Mouse (Mus musculus) left cerebral cortex, adult 11 months (tissue): ENCODE measurements around the gene Snd1.

Experiments used
- DNase-seq: peaks from one replicate; pipeline ENCODE4 v3.0.0; 2022; ENCODE audit warnings: low spot score

The Snd1 gene

DNA sequence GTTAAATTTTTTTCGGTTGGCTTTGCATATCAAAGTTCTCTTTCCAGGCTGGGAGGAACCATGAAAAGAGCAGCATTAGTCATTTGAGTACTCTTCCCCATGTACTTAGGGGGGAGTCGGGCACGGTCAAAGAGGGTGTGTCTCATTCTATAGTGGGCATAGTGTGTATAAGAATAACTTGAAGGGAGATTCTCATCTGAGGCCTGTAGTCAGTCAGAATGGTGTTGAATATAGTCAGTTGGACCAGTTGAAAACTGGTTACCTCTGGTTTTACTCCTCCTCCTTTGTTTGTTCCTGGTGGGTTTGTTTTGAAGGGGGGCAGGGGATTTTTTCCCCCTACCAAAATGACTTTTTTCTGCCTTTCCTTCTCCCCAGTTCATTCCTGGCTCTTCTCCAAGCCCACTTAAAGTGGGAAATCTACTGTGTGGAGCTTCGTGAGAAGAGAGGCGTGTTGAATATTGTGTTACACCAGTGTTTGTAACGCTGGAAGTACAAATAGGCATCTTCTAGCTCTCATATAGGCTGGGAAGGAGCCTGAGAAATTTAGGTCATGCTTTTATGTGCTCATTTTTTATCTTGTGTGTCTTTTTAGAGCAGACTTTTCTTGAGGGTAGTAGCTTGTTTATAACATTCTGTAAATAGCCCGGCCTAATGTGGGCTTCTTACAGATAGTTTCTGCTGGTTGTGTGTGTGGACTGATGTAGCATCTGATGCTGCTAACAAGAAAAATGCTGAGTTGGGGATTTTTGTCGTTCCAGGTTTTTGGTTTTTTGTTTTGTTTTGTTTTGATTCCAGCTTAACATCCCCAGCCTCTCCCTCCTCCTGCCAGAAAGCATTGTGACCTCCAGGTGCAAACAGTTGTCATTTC is 231.4 kb downstream of the Snd1 start:
- DNase-seq = no peak

DNA sequence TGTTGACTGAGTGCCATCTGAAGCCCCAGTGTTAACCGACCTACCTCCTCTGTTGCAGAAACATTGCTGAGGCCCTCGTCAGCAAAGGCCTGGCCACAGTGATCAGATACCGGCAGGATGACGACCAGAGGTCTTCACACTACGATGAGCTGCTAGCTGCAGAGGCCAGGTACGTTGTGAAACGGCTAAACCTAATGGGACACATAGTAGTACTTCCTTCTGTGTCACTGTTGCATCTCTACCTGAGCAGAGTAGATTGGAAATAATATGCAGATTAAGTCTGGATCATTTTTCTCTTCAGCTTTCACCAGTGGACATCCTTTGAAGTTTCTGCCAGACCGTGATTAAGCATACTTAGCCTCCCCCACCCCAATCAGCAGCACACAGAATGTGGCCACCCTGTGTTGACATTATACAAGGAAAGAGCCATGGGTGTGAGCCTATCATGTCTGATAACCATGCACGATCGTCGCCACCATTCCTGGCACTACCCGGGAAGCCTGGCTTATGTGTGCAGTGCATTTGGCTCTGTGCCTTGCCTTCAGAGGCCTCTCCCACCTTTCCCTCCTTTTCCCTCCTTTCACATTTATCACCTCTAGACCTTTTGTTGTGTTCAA is 232.1 kb downstream of the Snd1 start:
- DNase-seq = no peak

DNA sequence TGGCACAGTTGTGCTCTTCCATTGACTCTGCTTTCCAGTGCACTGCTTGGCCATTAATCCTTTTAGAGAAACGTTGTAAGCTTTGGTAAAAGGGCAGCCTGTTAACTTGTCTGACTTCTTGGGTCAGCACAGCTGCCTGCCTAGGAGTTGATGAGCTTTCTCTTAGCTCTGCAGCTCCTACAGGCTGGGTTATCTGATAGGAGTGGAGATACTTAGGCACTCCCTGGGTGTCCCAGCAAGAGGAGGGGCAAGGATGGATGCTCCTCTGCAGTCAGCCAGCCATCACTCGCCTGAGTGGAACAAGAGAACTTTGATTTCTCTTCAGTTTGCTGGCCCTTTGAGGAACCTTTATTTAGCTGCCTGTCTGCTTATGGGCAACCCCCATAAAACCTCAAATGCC is 235.1 kb downstream of the Snd1 start:
- no peak for DNase-seq

DNA sequence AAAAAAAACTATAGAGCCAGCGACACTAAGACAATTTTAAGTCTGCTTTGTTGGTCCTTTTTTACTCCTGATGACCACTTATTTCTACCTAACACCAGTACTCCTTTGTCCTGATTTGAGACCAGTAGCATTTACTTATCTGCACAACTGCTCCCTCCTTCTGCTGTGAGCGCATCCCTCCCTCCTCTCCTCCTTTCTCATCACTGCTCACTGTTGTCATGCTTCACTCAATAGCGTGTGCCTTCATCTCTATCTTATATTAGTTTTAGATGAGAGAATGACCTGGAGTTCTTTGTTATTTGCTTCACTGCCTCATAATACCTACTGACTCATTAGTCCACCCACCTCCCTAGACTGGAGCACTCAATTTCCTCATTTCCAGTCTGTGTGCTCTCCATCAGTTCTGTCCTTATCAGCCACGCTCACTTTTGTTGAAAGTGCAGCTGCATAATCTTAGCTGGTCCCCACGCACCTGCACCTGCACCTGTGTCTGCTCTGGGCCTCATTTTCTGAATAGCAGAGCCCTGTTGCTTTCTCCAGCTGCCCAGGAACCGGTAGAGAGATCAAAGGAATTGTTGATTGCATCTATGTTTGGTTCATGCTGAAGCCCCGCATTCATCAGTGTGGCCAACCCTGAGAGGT is 242.4 kb downstream of the Snd1 start:
- no peak for DNase-seq

DNA sequence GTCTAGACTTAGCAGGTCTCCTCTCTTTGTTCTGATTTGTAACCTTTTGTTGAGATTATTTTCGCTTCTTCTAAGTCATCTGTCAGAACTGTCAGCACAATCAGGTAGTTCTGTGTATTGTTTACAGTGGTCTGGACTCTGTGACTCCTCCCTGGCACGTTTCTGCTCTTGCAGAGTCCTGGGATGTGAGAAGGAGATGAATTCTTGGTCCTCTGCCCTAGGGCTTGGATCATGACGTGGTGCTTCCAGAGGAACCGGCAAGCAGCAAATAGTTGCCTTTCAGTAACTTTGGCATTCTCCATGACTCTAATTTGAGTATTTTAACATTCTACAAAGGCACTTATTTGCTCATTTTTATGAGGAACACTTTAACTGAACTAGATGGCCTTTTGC is 242.9 kb downstream of the Snd1 start:
- no peak for DNase-seq

DNA sequence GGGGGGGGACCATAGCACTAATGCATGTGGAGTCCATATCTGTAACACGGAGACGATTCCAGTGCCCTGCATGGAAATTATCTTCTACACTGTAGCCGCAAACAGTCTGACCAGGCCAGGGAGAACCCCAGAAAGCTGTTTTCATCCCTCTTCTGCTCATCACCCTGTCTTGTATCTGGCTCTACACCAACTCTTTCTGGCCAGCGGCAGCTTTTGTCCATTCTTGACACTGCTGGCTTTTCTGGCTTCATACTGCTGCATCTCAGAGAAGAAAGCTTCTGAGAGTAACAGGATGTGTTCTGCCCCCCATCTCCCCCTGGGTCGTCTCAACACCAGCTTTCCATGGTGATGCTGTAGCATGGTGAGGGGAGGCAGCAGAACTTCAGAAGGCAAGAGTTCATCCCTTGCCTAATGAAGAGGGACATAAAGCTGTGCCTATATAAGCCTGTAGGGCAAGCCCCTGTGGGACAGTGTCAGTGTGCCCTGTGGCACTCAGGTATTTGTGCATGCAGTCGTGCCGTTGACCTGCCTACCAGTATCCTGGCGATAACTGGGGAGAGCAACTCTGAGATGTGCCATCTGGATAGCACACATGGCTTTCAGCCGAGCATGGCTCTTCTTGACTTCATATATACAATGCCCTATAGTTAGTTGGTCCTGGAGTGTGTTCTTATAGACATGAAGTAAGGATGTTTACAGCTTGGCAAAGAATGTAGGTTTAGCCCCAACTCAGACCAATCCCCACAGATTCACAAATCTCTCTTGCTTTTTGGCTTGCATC is 245.6 kb downstream of the Snd1 start:
- DNase-seq = no peak

DNA sequence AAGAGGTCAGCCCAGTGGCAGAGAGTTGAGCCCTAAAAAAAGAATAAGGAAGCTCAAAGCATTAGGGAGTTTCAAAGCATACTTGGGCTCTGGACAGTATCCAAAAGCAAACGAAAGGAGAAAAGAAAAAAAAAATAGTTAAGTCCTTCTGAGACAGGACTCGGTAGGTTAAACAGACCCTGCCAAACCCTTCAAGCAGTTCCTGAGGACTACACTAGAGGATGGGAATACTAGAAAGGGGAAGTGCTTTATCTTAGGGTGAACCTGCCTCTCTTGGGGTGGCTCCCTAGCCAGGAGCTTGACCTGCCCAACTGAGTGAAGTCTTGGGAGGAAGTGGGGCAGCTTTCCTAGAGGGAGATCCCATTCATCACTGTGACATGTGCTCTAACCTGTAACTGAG is 248.1 kb downstream of the Snd1 start:
- no peak for DNase-seq

DNA sequence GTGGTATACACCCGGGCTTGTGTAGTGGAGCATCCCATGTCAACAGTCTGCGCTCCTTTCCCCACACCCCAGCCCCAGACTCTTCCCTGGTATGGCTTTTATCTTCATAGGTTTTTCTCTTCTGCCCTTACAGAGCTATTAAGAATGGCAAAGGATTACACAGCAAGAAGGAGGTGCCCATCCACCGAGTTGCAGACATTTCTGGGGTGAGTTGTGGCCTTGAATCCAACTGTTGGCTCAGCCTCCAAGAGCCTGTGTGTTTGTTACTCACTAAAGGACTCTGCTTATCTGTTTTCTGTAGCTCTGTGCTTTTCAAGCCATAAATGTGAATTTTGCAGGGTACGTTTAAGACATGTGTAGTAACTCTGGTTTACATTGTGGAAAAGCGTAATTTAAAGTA is 249.8 kb downstream of the Snd1 start:
- no peak for DNase-seq

DNA sequence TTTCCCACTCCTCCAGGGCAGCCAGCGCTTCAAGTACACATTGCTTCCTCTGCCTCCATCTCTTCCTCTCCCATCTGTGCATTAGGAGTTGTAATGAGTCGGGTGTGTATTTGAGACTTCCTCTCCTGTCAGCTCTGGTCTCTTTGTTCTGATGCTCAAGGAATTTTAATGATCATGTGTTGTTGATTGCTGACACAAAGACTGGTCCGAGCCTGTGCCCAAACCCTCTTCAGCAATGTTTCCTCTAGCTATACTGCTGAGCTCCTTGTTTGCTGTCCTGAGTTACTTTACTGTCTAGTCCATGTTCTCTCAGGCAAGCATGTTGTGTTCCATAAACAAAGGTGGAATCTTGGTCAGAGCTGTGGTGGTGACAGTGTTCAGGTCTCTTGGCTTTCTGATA is 254.3 kb downstream of the Snd1 start:
- DNase-seq = no peak

DNA sequence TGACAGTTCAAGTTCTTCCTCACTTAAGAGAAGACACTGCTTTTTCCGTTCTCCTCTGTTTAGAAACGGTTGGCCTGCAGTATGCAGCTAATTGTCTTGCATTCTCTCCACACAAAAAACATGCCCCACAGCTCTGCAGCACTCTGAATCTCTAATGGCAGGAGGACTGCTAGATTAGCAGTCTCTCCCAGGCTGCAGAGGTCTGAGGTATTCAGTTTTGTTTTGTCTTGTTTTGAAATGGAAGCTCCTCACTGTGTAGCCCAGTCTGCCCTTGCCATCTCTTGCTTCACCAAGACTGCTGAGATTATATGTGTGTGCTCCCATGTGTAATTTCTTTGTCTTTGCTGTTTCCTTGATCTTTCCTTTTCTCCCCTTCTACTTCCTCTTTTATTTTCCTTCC is 254.7 kb downstream of the Snd1 start:
- no peak for DNase-seq

DNA sequence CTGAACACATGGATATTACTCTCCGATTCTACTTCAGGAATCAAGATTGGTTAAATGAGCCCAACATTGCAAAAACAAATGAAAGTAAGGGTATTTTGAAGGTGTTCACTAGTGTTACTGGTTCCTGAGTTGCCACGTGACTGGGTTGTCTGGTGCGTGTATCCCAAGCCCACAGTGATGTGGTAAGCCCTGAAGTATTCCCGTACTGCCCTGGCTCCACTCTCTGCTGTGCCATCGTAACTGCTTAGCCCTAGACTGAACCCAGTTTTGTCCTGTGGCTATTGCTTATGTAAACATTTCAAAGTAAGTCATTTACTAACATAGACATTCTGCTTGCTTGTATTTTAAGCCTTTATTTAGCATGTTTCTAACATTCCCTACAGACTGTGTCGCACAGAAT is 256.3 kb downstream of the Snd1 start:
- no peak for DNase-seq

DNA sequence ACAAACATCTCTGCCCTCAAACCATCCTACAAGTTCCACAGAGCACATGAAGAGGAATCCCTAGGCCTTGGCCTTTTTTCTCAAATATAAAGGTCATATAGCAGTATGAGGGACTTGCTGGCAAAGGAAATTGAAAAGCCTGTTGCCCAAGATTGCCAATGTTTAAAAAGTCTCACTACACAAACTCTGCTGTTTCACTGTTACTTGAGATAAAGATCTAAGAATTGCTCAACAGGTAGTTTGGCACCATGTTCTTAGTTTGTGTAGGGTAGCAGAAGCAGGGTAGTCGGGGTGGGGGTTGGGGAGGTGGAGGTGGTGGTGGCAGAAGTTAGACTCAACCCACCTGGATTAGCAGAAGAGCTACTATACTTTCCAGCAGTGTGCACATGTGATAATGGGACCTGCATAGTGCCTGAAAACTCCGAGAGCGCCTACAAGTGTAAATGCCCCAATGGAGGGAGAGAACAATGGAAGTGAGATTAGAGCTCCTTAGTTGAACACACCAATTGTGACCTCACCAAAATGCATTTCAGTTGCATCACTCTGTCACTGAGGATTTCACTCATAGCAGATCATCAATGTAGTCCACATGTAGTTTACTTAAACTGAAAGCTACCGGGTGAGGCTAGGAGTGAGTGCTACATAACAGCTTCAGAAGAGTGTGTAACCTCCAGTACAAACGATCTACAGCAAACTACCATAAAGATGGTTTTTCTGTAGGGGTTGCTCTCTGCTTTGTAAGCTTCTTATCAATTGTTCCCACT is 259.1 kb downstream of the Snd1 start:
- no peak for DNase-seq

DNA sequence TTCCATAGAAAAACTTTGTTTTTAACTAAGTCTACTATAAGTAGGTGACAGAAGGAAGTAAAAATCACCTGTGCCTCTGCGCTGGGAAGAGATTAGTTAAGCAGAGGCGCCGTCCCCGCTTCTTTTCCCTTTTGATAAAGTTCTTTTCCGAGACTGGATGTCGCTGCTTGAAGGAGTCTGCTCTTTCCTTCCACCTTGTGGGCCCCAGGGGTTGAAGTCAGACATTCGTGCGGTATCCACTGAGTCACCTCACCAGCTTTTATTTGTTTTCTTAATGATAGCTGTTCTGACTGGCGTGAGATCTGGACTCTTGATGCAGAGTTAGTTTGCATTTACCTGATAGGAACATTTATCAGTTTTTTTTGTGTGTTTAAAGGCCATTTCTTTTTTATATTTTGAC is 260.2 kb downstream of the Snd1 start:
- DNase-seq = no peak

DNA sequence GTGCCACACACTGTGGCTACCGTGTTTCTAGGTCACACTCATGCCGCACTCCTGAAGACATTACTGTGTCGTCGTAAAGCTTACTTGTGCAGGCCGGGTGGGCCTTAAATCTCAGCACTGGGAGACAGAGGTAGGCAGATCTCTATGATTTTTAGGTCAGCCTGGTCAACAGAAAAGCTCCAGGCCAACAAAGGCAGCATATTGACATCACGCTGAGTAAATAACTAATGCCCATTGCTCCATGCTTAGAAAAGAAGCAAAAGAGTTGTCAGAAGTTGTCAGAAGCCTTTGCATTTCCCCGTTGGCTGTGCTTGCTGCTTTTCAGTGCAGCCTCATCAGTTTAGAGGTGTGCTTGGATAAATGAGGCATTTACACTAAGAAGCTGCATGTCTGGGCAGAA is 261.7 kb downstream of the Snd1 start:
- DNase-seq = no peak

DNA sequence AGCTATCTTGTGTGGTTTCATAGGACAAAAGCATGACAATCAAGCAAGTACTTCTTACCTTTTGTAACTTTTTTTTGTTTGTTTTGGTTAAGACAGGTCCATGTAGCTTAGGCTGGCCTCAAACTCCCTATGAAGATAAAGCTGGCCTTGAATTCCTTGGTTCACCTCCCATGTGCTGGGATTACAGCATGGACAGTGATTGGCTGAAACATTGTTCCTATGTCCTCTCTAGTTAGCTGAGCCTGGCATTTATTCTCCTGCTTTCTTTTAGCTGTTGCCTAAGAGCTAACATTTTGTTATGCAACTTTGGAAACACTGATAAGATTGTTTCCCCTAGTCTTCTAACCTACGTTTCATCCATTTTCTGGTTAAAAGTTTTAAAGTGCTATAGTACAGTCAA is 262.7 kb downstream of the Snd1 start:
- no peak for DNase-seq

DNA sequence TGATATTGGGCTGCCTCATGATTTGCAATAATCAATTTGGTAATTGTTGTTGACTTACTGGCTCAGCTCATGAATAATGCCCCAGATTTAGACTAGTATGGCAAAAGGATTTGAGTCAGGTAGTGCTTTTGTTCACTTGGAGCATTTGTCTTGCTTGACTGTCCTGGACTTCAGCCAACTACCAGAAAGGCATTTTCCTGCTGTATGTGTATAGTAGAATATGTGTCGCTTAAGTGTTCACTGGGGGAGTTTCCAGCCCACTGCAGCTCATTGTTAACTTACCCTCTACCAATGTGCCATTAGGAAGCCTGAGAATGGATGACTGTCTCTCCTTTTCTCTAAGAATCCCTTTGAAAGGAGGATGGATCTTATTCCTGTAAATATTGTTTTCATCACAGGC is 268.6 kb downstream of the Snd1 start:
- DNase-seq = no peak

DNA sequence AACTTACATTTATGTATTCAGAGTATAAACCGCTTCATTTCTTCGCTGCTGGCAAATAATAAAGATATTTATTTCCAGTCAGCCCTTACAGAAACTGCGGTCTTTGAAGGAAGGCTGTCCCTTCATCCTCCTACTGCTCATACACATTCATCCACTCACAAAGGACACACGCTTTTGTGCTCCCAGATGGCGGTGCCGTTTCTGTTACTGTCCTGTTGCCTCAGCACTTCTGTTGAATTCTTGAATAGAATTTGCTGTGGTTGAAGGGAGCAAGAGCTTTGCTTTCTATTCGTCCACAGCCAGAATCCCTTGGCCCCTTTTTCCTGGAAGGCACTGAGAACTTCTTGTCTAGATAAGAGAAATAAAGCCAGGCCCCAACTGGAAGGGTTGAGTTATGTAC is 270.9 kb downstream of the Snd1 start:
- no peak for DNase-seq

DNA sequence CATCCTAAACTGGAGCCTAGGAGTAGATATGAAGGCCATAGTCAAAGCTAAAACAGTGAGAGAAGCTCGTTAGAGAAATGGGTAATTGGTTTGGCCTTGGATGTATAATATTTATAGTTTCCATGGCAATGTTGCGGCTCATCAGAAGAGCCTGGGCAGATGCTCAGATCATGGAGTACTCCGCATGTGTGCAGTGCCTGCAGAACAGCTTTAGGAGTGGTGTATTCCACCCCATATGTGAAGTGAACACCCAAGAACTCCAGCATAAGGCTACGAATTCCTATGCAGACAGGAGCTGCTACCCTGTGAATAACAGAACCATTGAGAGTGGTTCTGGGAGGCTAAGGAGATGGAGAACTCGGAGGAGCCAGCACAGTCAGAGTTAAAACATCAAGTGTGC is 272.1 kb downstream of the Snd1 start:
- DNase-seq = no peak

DNA sequence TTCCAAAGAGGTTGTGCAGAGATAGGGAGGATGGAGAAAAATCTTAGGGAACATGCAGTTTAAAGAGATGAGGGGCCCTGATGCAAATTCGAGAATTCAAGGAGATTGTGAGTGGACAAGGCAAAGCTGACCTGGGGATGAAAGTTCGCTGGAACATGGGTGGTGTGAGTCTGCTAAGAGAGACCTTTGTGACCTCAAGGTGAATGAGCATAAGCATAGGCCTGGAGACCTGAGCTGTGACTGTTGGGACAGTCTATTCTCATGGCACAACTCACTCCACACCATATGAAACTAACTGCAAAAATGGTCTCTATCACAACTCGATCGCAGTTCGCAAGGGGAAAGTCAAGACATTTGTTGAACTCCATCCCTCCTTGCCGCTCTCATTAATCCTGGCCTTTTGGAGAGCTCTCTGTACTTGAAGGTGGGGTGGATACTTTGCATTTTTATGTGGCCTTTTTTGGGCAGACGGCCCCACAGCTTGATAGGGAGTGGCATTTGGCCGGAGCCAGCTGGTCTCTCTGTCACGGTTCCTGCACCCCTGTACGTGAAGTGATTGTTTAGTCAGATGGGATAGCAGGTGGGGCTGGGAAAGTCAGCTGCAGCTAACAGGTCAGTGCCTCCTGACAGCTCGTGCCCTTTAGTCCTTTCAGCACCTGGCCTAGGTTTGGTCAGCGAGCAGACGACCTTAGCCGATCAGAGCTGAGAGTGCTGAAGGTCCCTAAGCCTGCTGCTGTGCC is 273.2 kb downstream of the Snd1 start:
- DNase-seq = no peak

DNA sequence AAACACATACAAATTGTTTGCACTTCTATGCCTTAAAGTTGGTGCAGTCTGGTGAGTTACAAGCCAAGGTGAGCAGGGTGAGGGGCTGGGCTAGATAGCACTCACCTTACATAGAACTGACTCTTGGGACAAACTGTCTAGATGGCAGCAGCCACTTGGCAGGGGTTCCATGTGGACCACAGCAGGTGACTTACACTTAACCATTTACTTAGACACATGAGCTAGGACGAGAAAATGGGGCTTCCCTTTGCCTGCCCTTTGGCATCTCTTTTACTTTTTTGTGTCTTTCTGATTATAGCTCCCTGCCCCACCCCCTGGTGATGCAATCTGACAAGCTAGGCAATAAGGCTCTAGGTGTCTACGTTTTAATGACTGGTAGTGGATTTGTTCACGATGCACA is 274.3 kb downstream of the Snd1 start:
- no peak for DNase-seq

DNA sequence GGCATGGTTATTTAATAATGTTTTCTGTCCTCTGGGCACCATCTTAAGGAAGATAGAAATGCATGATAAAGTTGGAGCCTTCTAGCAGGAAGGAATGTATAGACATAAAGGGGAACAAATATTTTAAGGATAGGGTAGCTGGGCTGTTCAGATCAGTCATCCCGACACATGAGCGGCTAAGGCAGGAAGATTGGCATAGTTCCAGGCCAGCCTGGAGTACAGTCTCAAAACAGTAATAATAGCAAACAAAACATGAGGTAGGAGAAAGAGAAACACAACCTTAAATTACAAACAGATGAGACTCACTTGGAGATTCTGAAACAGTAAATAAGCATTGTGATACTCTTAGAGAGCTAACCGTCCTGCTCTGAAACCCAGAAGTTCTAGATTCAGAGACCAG is 276.2 kb downstream of the Snd1 start:
- DNase-seq = no peak
